Mouse (Mus musculus): ENCODE measurements at regions not wholly inside any gene's neighbourhood (a gene's known extent, or its start where the extent isn't known, plus 50 kb on each side); places are given as distances from the start of the nearest gene placed in this dataset.
"Not testable (repeated sequence)": the region's sequence is repeated elsewhere in the genome, so short reads cannot be mapped to it uniquely, and the experiment has no call there.

DNA sequence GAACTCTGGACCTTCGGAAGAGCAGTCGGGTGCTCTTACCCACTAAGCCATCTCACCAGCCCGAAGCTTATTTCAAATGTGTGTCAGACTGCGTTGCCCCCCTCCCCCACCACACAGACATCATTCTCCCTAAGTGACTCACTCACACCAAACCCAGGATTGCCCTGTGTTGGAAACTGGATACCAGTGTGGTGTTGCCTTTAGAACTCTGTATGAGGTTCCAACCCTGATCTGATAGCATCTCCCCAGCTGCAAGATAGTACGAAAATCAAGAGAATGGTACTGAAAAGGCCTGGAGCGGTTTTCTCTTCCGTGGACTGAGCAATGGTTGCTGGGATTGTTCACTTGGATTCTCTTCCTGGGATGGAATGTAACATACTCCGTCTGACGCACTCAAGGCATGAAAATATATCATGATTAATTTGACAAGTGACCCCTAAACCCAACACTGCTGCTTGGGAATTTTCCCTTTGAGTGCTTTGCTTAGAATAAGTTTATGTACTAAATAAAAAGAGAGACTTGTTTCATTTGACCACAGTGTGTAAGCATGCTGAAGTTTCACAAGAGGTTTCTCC is 63.0 kb downstream of the Hand2 start:
- Histone ChIP-seq H3K4me1 (no peaks in the 10 kb centered on the region), H3K9me3 (no peaks in the 10 kb centered on the region), H3K4me3 (no peak overlapping the region), H3K27me3 (no peaks in the 10 kb centered on the region), H3K27ac (replicated peaks) (no peak overlapping the region), H3K4me2 (replicated peaks) (no peak overlapping the region), H3K36me3 (no peaks in the 10 kb centered on the region), H3K9ac (replicated peaks) (no peak overlapping the region)
- WGBS: 88% methylated on average over 9 of the region's 9 CpGs
- ATAC-seq (ENCODE audit: low FRiP score, low read depth): no peak

DNA sequence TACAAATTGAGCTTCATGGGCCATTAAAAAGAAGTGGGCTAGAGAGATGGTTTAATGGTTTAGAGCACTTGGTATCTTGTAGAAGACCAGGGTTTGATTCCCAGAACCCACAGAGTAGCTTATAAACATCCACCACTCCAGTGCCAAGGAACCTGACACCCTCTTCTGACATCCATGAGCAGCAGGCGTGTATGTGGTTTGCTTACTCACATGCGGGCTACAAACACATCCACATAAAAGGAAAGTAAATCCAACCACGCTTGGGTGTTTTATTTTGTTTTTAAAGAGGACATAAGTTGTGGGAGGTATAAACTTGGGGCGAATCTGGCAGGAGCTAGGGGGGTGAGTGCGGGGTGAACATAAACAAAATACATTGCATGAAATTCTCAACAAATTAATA is 66.8 kb downstream of the Hand2 start:
- Histone ChIP-seq H3K9me3 (no peaks in the 10 kb centered on the region), H3K9ac (replicated peaks) (no peak overlapping the region), H3K36me3 (no peaks in the 10 kb centered on the region), H3K4me3 (no peak overlapping the region), H3K4me1 (no peaks in the 10 kb centered on the region), H3K27ac (replicated peaks) (no peak overlapping the region), H3K4me2 (replicated peaks) (no peak overlapping the region), H3K27me3 (no peaks in the 10 kb centered on the region)
- WGBS: 88% methylated on average over 5 of the region's 5 CpGs
- ATAC-seq (ENCODE audit: low FRiP score, low read depth): no peak

- no peak overlapping the region for H3K27ac ChIP-seq (replicated peaks)
- 96% methylated on average over 4 of the region's 4 CpGs for WGBS
- no peaks in the 10 kb centered on the region for H3K4me1 ChIP-seq
- no peaks in the 10 kb centered on the region for H3K36me3 ChIP-seq
- H3K9ac ChIP-seq (replicated peaks): no peak overlapping the region
- no peaks in the 10 kb centered on the region for H3K27me3 ChIP-seq
- no peak for ATAC-seq (ENCODE audit: low FRiP score, low read depth)
- H3K4me2 ChIP-seq (replicated peaks): no peak overlapping the region
- no peaks in the 10 kb centered on the region for H3K9me3 ChIP-seq
- no peak overlapping the region for H3K4me3 ChIP-seq
These were observed 67.1 kb upstream of the Scrg1 start for GRCm38 (mm10) chr8:57388579-57388978.

GRCm38 (mm10) chr8:57397999-57398635 is 57.6 kb upstream of the Scrg1 start:
- Histone ChIP-seq H3K36me3 (no peaks in the 10 kb centered on the region), H3K4me2 (replicated peaks) (no peak overlapping the region), H3K27ac (replicated peaks) (no peak overlapping the region), H3K9ac (replicated peaks) (no peak overlapping the region), H3K4me1 (peaks cover 9% of the 10 kb centered on the region; the same call in 1 of the 2 replicates), H3K9me3 (no peaks in the 10 kb centered on the region), H3K4me3 (no peak overlapping the region), H3K27me3 (no peaks in the 10 kb centered on the region)
- no peak for ATAC-seq (ENCODE audit: low FRiP score, low read depth)
- WGBS: 87% methylated on average over 3 of the region's 3 CpGs

DNA sequence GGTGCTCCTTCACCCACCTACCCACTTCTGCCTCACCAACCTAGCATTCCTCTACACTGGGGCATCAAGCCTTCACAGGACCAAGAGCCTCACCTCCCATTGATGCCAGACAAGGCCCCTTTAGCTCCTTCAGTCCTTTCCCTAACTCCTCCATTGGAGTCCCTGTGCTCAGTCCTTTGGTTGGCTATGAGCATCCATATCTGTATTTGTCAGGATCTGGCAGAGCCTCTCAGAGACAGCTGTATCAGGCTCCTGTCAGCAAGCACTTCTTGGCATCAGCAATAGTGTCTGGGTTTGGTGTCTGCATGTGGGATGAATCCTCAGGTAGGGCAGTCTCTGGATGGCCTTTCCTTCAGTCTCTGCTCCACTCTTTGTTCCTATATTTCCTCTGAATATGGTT is 55.6 kb upstream of the Scrg1 start:
- not testable (repeated sequence) for H3K9me3 ChIP-seq; ATAC-seq (ENCODE audit: low FRiP score, low read depth); H3K4me2 ChIP-seq (replicated peaks); H3K27me3 ChIP-seq; H3K36me3 ChIP-seq; H3K9ac ChIP-seq (replicated peaks); H3K4me3 ChIP-seq; H3K27ac ChIP-seq (replicated peaks)
- H3K4me1 ChIP-seq: peaks cover 13% of the 10 kb centered on the region; the same call in 1 of the 2 replicates

DNA sequence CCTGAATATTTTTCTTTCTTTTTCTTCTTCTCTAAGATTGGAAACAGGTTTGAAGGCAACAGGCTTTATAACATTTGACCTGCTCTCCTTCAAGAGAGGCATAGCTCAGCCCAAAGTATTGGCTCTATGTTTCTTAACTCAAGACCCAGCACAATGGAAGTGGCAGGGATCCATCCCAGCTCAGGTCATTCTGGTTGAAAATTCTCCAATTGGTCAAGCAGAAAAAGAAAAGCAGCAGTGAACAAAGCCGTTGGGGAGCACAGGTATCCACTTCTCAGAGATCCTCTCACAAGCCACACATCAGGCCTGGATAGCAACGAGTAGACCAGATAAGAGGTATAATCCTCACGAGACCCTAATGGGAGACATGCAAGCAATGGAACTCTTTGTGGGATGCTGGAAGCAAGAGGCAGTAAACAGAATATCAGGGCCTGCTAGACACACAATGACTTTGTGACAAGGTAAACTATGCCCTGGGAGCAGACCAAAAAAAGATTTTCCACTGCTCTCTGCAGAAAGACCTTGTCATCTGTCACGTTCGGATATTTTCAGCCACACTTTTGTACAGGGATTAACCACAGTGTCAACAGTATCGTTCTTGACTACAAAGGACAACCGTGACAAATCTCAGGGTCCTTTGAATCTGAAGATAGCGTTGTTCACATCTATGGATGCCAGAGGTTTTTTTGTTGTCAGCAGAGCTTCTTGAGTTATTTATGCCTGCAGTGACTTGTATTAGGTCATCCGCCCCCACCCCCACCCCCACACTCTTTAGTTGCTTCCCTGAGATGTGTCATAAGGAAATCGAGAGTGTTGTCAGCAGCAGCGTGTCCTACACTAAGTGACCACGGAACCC is 54.7 kb upstream of the Scrg1 start:
- H3K9ac ChIP-seq (replicated peaks): no peak overlapping the region
- peak overlapping the region; percentile 42; the same call in 1 of the 2 replicates for H3K27ac ChIP-seq (replicated peaks)
- H3K9me3 ChIP-seq: no peaks in the 10 kb centered on the region
- H3K4me1 ChIP-seq: peaks cover 18% of the 10 kb centered on the region; the same call in 1 of the 2 replicates
- H3K27me3 ChIP-seq: peaks cover 3% of the 10 kb centered on the region; the same call in 1 of the 2 replicates
- H3K4me2 ChIP-seq (replicated peaks): no peak overlapping the region
- no peak overlapping the region for H3K4me3 ChIP-seq
- H3K36me3 ChIP-seq: no peaks in the 10 kb centered on the region
- WGBS: 35% methylated on average over 12 of the region's 12 CpGs
- peak; percentile 79 for ATAC-seq (ENCODE audit: low FRiP score, low read depth)

- H3K36me3 ChIP-seq: no peaks in the 10 kb centered on the region
- no peak overlapping the region for H3K4me3 ChIP-seq
- H3K27ac ChIP-seq (replicated peaks): peak overlapping the region; percentile 40; the same call in 1 of the 2 replicates
- H3K4me1 ChIP-seq: peaks cover 18% of the 10 kb centered on the region; the same call in 1 of the 2 replicates
- no peak for ATAC-seq (ENCODE audit: low FRiP score, low read depth)
- no peak overlapping the region for H3K4me2 ChIP-seq (replicated peaks)
- peaks cover 5% of the 10 kb centered on the region; the same call in 1 of the 2 replicates for H3K27me3 ChIP-seq
- H3K9ac ChIP-seq (replicated peaks): no peak overlapping the region
- no peaks in the 10 kb centered on the region for H3K9me3 ChIP-seq
- 55% methylated on average over 1 of the region's 1 CpGs for whole genome bisulfite sequencing
These were observed 54.1 kb upstream of the Scrg1 start for GRCm38 (mm10) chr8:57401661-57402060.

DNA sequence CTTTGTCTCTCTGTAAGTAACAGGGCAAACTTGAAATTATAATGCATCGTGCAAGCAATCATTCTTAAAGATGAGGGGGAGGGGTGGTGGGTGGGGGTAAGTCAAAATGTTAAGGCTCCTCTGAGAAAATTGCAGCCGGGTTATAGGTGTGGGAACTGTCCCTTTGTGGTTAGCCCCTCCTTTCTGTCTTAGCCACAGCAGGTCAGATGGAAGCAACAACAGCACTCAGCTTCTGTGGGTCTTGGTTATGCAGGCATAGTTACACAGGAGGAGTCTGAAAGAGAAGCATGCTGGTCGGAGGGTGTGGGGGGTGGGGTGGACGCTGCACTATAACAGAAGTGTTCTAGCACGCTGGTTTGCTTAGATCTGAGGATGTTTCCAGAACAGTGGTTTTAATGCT is 53.5 kb upstream of the Scrg1 start:
- ATAC-seq (ENCODE audit: low FRiP score, low read depth): no peak
- H3K9ac ChIP-seq (replicated peaks): no peak overlapping the region
- peaks cover 8% of the 10 kb centered on the region; the same call in 1 of the 2 replicates for H3K27me3 ChIP-seq
- WGBS: 41% methylated on average over 5 of the region's 5 CpGs
- H3K9me3 ChIP-seq: no peaks in the 10 kb centered on the region
- H3K4me3 ChIP-seq: no peak overlapping the region
- no peak overlapping the region for H3K4me2 ChIP-seq (replicated peaks)
- 0 out of 2 replicates have a peak overlapping the region, but pooled peaks have one; percentile 20 for H3K27ac ChIP-seq (replicated peaks)
- H3K36me3 ChIP-seq: no peaks in the 10 kb centered on the region
- H3K4me1 ChIP-seq: peaks cover 18% of the 10 kb centered on the region; the same call in 1 of the 2 replicates

DNA sequence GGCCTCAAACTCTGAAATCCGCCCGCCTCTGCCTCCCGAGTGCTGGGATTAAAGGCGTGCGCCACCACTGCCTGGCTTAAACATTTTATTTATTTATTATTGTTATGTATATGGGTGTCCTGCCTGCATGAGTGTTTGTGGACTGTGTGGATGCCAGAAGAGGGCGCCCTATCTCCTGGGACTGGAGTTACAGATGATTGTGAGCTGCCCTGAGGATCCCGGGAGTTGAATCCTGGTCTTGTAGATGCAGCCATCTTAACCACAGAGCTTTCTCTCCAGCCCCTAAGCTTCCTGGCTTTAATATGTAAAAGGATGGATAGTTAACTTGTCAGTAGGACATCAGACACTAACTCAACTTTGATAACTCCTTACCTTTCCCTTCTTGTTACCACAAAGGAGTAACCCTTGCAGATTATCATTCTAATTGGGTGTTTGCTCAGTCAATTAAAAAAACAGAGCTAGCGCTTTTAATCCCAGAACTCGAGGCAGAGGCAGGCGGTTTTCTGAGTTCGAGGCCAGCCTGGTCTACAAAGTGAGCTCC is 52.0 kb upstream of the Scrg1 start:
- H3K36me3 ChIP-seq: no peaks in the 10 kb centered on the region
- H3K4me2 ChIP-seq (replicated peaks): no peak overlapping the region
- ATAC-seq (ENCODE audit: low FRiP score, low read depth): no peak
- peaks cover 16% of the 10 kb centered on the region for H3K27me3 ChIP-seq
- no peak overlapping the region for H3K9ac ChIP-seq (replicated peaks)
- H3K4me3 ChIP-seq: no peak overlapping the region
- peaks cover 18% of the 10 kb centered on the region; the same call in 1 of the 2 replicates for H3K4me1 ChIP-seq
- no peak overlapping the region for H3K27ac ChIP-seq (replicated peaks)
- no peaks in the 10 kb centered on the region for H3K9me3 ChIP-seq
- 82% methylated on average over 11 of the region's 11 CpGs for WGBS

DNA sequence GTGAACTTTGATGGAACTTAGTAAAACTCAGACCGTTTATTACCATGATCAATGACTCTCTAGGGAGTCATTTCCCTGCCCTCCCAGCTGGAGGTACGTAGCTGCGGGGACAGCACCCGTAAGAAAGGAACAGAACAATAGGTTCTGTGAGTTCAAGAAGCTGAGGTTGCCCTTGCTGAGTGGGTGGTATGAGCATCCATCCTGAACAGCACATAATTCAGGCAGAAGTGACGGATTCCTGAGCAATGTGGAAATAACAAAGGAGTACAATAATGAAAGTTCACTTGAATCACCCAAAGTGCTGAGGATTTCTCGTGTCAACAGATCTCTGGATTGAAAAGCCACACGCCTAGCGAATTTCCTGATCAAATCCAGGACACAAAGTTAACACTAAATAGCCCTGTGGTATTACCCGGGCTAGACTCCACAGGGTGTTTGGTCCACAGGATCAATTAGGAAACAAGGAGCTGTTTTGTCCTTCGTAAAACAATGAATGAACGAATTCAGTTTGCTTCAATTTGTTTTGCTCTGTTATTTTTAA is 50.4 kb upstream of the Scrg1 start:
- H3K4me2 ChIP-seq (replicated peaks): no peak overlapping the region
- no peaks in the 10 kb centered on the region for H3K9me3 ChIP-seq
- peaks cover 29% of the 10 kb centered on the region for H3K4me1 ChIP-seq
- peaks cover 20% of the 10 kb centered on the region for H3K27me3 ChIP-seq
- 18% methylated on average over 11 of the region's 11 CpGs for WGBS
- no peak overlapping the region for H3K4me3 ChIP-seq
- H3K36me3 ChIP-seq: no peaks in the 10 kb centered on the region
- no peak overlapping the region for H3K27ac ChIP-seq (replicated peaks)
- H3K9ac ChIP-seq (replicated peaks): no peak overlapping the region
- no peak for ATAC-seq (ENCODE audit: low FRiP score, low read depth)
